Mouse (Mus musculus) activated CD4-positive, CD25-positive, alpha-beta regulatory T cell, adult 9 weeks (primary cell): Measurements from ENCODE around the gene Cfap206. TPM values are rescaled to one million over a fixed set of nuclear protein-coding genes. Genes with fewer than 3 reads are reported as not detected.

Source experiments
- polyA plus RNA-seq: library from polyadenylated mRNA; unstranded; fragments of 100-300 nt; shearing (Covaris generic); gene quantifications from one replicate; pipeline ENCODE4 v1.2.1, GENCODE M21; 2017

The Cfap206 gene
- not detected for polyA plus RNA-seq

GRCm38 (mm10) chr4:34729851-34730341 is at the start of gene Cfap206:
Gene Cfap206, minus strand, starts transcription at chr4:34730206.

GRCm38 (mm10) chr4:34777677-34778527 is 47.9 kb upstream of the Cfap206 start, which contains the start of gene Smim8:
Gene Smim8, minus strand, starts transcription at chr4:34778423.

GRCm38 (mm10) chr4:34756163-34756562 is 26.2 kb upstream of the Cfap206 start, which contains the start of gene Gm136:
Gene Gm136, minus strand, starts transcription at chr4:34756263.

GRCm38 (mm10) chr4:34686874-34687567 is 43.0 kb downstream of the Cfap206 start, which contains the start of gene Slc35a1:
Gene Slc35a1, minus strand, starts transcription at chr4:34687438.

Other genes starting within 250 kb of the Cfap206 start
- 4.2 TPM for gene Akirin2, start 179.3 kb downstream of the Cfap206 start, polyA plus RNA-seq
- gene Orc3, start 115.3 kb downstream of the Cfap206 start, polyA plus RNA-seq: 116 TPM
- gene Rars2, start 115.2 kb downstream of the Cfap206 start, polyA plus RNA-seq: 57.8 TPM
- gene Slc35a1, start 42.8 kb downstream of the Cfap206 start, polyA plus RNA-seq: 33.5 TPM
- gene Gm136, start 26.1 kb upstream of the Cfap206 start, polyA plus RNA-seq: not detected
- gene Smim8, start 48.2 kb upstream of the Cfap206 start, polyA plus RNA-seq: 65.9 TPM
- 17.3 TPM for gene Zfp292, start 152.8 kb upstream of the Cfap206 start, polyA plus RNA-seq
- gene Cga, start 163.6 kb upstream of the Cfap206 start, polyA plus RNA-seq: not detected